Mouse (Mus musculus): ENCODE results near the gene Mrvi1. TPM values are rescaled to one million over a fixed set of nuclear protein-coding genes. Genes with fewer than 3 reads are reported as not detected.

The Mrvi1 gene
- polyA plus RNA-seq, 1 experiment from 2014 or later, result 0.58 TPM

DNA sequence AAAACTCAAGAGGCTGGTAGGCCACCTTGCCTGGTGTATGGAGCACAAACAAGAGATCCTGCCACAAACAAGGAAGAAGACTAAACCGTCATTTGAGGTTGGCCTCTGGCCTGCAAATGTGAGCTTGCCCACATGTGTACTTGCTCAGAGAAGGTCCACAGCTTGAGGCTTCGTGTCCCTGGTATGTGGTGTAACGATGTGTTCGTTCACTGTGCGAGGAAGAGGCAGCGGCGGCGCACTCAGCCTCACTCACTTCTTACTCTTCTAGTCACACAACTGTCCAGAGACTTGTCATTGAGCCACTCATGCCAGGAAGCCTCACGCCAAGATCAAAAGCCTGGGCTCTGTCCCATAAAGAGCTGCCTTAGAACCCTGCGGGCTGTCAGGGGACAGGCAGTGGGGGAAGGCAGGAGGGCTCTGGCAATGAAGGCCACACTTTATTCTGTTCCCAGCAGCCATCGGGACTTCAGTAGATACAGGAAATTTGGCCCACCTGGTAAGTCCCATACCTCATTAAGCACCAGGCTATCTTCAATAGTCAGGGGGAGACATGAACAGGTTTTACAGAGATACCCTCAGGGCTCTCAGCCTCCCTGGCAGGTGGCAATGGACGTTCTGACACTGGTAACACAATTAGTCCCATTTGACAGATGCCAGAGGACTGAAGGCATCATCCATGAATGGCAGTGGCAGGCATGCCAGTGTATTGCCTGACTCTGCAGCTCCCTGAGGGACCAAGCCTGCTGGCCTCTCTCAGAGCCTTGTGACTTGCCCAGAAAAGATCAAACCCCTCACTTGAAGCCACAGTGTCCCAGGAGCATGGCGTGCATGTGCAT lies 32.3 kb downstream of the Mrvi1 start:
- 83% methylated on average over 13 of the region's 13 CpGs for WGBS

DNA sequence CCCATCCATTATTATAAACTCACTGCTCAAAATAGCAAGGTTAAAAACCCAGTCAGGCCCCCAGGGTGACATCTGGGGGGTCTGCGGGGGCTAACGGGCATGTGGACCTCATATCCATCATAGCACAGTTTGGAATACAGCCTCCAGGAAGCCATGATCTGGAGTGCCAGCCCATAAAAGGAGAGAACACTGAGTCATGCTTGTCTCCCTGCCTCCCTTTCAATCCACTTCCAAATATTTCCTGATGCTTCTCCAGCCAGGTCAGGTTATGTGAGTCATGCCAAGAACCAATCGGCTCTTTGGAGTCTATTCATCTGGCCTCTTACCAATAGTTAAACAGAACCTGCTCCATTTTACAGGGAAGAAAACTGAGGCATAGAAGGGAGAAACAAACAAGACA lies 33.7 kb downstream of the Mrvi1 start:
- no peak overlapping the region for H3K27ac ChIP-seq (ENCODE audit: low read depth, low read length)
- DNase-seq (ENCODE audit: low spot score) (no peak), ATAC-seq (no peak)
- H3K9me3 ChIP-seq (replicated peaks; ENCODE audit: control insufficient read depth, low read length), result no peaks in the 10 kb centered on the region
- H3K4me2 ChIP-seq (ENCODE audit: low read length), result no peak overlapping the region
- no peak overlapping the region for H3K4me3 ChIP-seq (ENCODE audit: low read depth, low read length)
- H3K9ac ChIP-seq (ENCODE audit: low read length), result no peak overlapping the region
- no peaks in the 10 kb centered on the region for H3K36me3 ChIP-seq (ENCODE audit: control insufficient read depth, insufficient read depth, low read length)
- H3K4me1 ChIP-seq (ENCODE audit: control insufficient read depth, insufficient read depth, low read length), result no peaks in the 10 kb centered on the region
- H3K27me3 ChIP-seq (replicated peaks; ENCODE audit: control insufficient read depth, insufficient read depth, low read length), result no peaks in the 10 kb centered on the region
- 87% methylated on average over 3 of the region's 3 CpGs for WGBS

More for the DNA sequence above, 32.3 kb downstream of the Mrvi1 start:
- no peaks in the 10 kb centered on the region for H3K27me3 ChIP-seq (replicated peaks; ENCODE audit: control insufficient read depth, insufficient read depth, low read length)
- ATAC-seq (no peak), DNase-seq (ENCODE audit: low spot score) (no peak)
- no peaks in the 10 kb centered on the region for H3K36me3 ChIP-seq (ENCODE audit: control insufficient read depth, insufficient read depth, low read length)
- no peak overlapping the region for H3K9ac ChIP-seq (ENCODE audit: low read length)
- H3K4me1 ChIP-seq (ENCODE audit: control insufficient read depth, insufficient read depth, low read length), result no peaks in the 10 kb centered on the region
- no peaks in the 10 kb centered on the region for H3K9me3 ChIP-seq (replicated peaks; ENCODE audit: control insufficient read depth, low read length)
- H3K27ac ChIP-seq (ENCODE audit: low read depth, low read length), result no peak overlapping the region
- H3K4me2 ChIP-seq (ENCODE audit: low read length), result no peak overlapping the region
- H3K4me3 ChIP-seq (ENCODE audit: low read depth, low read length), result no peak overlapping the region

DNA sequence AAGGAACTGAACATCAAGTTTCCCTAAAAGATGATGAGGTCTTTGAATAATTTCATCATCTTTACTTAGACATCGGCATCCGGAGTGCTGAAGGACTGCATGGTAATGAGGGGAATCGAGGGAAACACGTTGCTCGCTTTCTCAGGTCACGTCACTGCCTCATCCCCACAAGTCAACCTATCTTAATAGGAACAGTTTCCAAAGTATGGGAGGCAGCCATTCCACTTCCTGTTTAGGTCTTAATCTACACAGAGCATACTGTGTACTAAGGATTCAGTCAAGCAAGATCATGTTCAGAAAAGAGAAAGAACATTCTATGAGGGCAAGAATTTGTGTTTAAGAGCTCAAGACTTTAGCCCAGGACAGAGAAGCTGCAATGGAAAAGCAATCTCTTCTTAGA lies 34.6 kb downstream of the Mrvi1 start:
- Histone ChIP-seq H3K4me1 (ENCODE audit: control insufficient read depth, insufficient read depth, low read length) (no peaks in the 10 kb centered on the region), H3K27ac (ENCODE audit: low read depth, low read length) (no peak overlapping the region), H3K27me3 (replicated peaks; ENCODE audit: control insufficient read depth, insufficient read depth, low read length) (no peaks in the 10 kb centered on the region), H3K36me3 (ENCODE audit: control insufficient read depth, insufficient read depth, low read length) (no peaks in the 10 kb centered on the region), H3K4me3 (ENCODE audit: low read depth, low read length) (no peak overlapping the region), H3K4me2 (ENCODE audit: low read length) (no peak overlapping the region), H3K9ac (ENCODE audit: low read length) (no peak overlapping the region), H3K9me3 (replicated peaks; ENCODE audit: control insufficient read depth, low read length) (no peaks in the 10 kb centered on the region)
- DNase-seq (ENCODE audit: low spot score), result no peak
- no peak for ATAC-seq
- 93% methylated on average over 6 of the region's 6 CpGs for WGBS

DNA sequence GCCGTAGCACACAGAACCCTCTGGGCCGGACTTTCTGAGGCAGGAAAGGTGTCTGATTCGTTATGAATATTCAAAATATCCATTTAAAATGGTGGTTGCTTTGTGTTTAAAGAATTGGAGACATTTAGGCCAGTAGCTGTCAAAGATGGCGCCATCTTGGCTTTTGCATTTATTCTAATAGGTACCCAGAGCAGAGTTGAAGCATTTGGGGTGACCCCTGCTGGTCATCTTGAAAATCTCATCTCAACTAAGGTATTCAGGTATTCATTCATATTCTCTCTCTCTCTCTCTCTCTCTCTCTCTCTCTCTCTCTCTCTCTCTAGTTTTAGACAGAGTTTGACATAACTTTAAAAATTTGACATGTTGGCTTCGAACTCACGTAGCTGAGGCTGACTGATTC lies 35.5 kb downstream of the Mrvi1 start:
- Histone ChIP-seq H3K4me2 (ENCODE audit: low read length) (no peak overlapping the region), H3K9ac (ENCODE audit: low read length) (no peak overlapping the region), H3K27ac (ENCODE audit: low read depth, low read length) (no peak overlapping the region), H3K4me3 (ENCODE audit: low read depth, low read length) (no peak overlapping the region), H3K36me3 (ENCODE audit: control insufficient read depth, insufficient read depth, low read length) (no peaks in the 10 kb centered on the region), H3K4me1 (ENCODE audit: control insufficient read depth, insufficient read depth, low read length) (no peaks in the 10 kb centered on the region), H3K27me3 (replicated peaks; ENCODE audit: control insufficient read depth, insufficient read depth, low read length) (no peaks in the 10 kb centered on the region), H3K9me3 (replicated peaks; ENCODE audit: control insufficient read depth, low read length) (no peaks in the 10 kb centered on the region)
- DNase-seq (ENCODE audit: low spot score), result peak; percentile 36
- WGBS, result 75% methylated on average over 6 of the region's 6 CpGs
- no peak for ATAC-seq

DNA sequence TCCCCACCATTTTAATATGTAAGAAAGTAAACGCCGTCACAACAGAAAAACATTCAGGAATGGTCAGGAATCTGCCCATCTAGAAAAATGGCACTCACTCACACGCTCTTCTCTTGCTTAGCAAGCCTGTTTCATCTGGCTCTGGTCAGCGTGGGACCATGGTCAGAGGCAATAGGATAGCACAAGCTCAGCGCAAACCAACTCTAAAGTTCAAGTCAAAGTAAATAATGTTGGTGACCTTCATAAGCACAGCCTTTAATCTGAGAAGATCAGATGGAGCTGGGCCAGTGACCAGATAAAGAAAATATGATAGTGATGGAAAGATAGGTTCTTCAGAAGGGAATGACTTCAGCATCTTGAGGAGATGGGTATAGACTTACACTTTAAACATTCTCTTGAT lies 37.9 kb downstream of the Mrvi1 start:
- Histone ChIP-seq H3K4me1 (ENCODE audit: control insufficient read depth, insufficient read depth, low read length) (no peaks in the 10 kb centered on the region), H3K9me3 (replicated peaks; ENCODE audit: control insufficient read depth, low read length) (no peaks in the 10 kb centered on the region), H3K4me2 (ENCODE audit: low read length) (no peak overlapping the region), H3K27me3 (replicated peaks; ENCODE audit: control insufficient read depth, insufficient read depth, low read length) (no peaks in the 10 kb centered on the region), H3K36me3 (ENCODE audit: control insufficient read depth, insufficient read depth, low read length) (no peaks in the 10 kb centered on the region), H3K9ac (ENCODE audit: low read length) (no peak overlapping the region), H3K4me3 (ENCODE audit: low read depth, low read length) (no peak overlapping the region), H3K27ac (ENCODE audit: low read depth, low read length) (no peak overlapping the region)
- no peak for DNase-seq (ENCODE audit: low spot score)
- ATAC-seq, result no peak
- 94% methylated on average over 5 of the region's 5 CpGs for WGBS

DNA sequence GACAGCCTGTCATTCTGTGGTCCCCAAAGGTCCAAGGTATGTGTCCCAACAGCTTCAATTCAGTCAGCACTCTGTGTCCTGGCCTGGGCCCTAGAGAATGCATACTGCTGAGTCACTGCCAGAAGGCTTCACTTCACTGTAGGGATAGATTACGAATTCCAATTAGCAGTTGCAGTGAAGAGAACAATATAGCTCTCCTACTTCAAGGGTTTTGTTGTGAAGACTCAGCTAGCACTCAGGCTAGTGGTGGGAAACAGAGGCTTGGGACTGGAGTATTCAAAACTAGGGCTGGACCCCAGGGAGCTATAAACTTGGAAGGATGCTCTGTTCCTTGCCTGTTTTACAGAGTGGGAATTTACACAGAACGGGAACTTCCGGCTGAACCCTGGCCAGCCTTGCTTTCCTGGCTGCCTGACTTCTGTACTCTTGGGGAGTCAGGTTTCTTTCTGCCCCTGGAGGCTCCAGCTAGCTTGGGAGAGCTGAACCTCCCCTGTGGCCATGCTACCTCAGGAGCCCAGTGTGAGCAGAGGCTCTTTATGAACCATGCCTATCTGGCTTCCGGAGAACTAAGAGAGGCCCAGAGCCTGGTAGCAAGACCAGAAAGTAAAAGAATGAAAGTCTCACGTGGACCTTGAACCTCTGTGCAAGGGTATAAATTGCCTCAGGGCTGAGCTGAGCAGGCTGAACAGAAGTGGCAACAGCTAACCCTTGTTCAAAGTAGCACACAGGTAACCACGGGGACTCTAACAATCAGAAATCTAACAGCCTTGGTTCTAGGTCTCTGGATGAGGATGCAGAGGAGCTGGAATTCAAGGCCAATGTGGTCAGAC lies 40.3 kb downstream of the Mrvi1 start:
- Histone ChIP-seq H3K36me3 (ENCODE audit: control insufficient read depth, insufficient read depth, low read length) (no peaks in the 10 kb centered on the region), H3K4me1 (ENCODE audit: control insufficient read depth, insufficient read depth, low read length) (no peaks in the 10 kb centered on the region), H3K27ac (ENCODE audit: low read depth, low read length) (no peak overlapping the region), H3K9me3 (replicated peaks; ENCODE audit: control insufficient read depth, low read length) (no peaks in the 10 kb centered on the region), H3K9ac (ENCODE audit: low read length) (no peak overlapping the region), H3K4me3 (ENCODE audit: low read depth, low read length) (no peak overlapping the region), H3K4me2 (ENCODE audit: low read length) (no peak overlapping the region), H3K27me3 (replicated peaks; ENCODE audit: control insufficient read depth, insufficient read depth, low read length) (no peaks in the 10 kb centered on the region)
- 55% methylated on average over 6 of the region's 6 CpGs for WGBS
- DNase-seq (ENCODE audit: low spot score) (peak; percentile 14), ATAC-seq (no peak)

DNA sequence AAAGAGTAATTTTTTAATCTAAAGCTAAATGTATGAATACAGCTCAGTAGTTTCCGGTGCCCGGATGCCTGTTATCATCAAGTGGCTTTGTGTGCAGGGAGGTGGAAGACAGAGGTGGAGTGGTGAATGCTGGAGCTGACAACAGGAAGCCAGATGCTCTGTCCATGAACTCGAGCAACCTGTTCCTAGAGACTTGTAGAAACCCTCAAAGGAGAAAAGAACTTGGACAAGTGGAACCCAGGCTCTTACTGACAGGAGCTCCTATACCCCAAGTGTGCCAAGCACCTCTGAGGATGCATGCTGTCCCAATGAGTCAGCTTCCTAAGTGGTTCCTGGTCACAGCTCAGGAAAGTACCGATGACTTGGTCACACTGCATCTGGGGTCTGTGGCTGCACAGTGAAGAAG lies 41.1 kb downstream of the Mrvi1 start:
- WGBS, result 86% methylated on average over 4 of the region's 4 CpGs
- Histone ChIP-seq H3K27me3 (replicated peaks; ENCODE audit: control insufficient read depth, insufficient read depth, low read length) (no peaks in the 10 kb centered on the region), H3K9me3 (replicated peaks; ENCODE audit: control insufficient read depth, low read length) (no peaks in the 10 kb centered on the region), H3K9ac (ENCODE audit: low read length) (no peak overlapping the region), H3K27ac (ENCODE audit: low read depth, low read length) (no peak overlapping the region), H3K4me2 (ENCODE audit: low read length) (no peak overlapping the region), H3K4me1 (ENCODE audit: control insufficient read depth, insufficient read depth, low read length) (no peaks in the 10 kb centered on the region), H3K4me3 (ENCODE audit: low read depth, low read length) (no peak overlapping the region), H3K36me3 (ENCODE audit: control insufficient read depth, insufficient read depth, low read length) (no peaks in the 10 kb centered on the region)
- ATAC-seq (no peak), DNase-seq (ENCODE audit: low spot score) (no peak)

DNA sequence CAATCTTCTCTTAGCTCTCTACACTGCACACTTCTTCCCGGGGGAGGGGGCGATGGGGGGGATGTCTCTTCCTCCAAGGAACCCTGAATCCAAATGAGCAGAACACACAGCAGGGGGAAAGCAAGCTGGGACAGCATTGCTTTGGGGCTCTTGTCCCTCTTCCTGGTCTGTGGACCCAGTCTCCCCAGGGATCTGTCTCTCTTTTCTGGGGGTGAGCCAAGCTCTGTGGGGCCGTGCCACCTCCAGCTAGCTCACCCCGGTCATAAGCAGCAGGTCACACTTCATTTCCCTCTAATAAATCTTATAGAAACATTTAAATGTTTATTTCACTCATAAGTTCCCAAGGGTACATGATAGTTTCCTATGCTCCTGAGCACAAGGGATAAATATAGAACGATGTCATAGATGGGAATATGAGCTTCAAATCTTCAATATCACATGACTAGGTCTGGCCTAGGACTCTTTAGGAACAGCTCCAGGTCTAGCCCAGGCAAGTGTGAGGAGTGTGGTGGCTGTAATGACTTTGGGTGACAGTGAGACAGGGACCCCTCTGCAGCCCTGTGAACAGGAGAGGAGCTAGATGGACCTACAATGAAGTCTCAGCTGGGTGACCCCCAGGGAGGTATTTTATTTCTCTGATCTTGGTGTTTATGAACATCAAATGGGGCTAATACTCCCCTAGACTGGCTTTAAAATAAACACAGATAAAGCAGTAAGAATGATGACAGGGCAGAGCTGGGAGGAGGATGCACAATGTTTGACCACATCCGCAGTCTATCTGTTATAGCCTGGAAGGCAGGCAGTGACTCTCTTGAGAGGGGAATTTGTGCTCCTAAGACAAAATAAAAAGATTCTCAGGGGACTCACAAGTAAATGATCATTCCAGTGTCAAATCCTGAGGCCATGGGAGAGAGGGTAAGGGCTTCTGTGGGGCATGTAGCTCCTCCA lies 46.2 kb downstream of the Mrvi1 start:
- WGBS, result 91% methylated on average over 6 of the region's 6 CpGs
- H3K27me3 ChIP-seq (replicated peaks; ENCODE audit: control insufficient read depth, insufficient read depth, low read length), result no peaks in the 10 kb centered on the region

More for the DNA sequence above, 46.2 kb downstream of the Mrvi1 start:
- H3K36me3 ChIP-seq (ENCODE audit: control insufficient read depth, insufficient read depth, low read length), result no peaks in the 10 kb centered on the region
- no peaks in the 10 kb centered on the region for H3K9me3 ChIP-seq (replicated peaks; ENCODE audit: control insufficient read depth, low read length)
- H3K27ac ChIP-seq (ENCODE audit: low read depth, low read length), result no peak overlapping the region
- H3K4me3 ChIP-seq (ENCODE audit: low read depth, low read length), result no peak overlapping the region
- ATAC-seq, result no peak
- no peak for DNase-seq (ENCODE audit: low spot score)
- H3K4me1 ChIP-seq (ENCODE audit: control insufficient read depth, insufficient read depth, low read length), result no peaks in the 10 kb centered on the region
- no peak overlapping the region for H3K4me2 ChIP-seq (ENCODE audit: low read length)
- H3K9ac ChIP-seq (ENCODE audit: low read length), result no peak overlapping the region
